Mouse (Mus musculus): ENCODE results near the gene E130114P18Rik. TPM values are rescaled to one million over a fixed set of nuclear protein-coding genes. Genes with fewer than 3 reads are reported as not detected.

Gene E130114P18Rik
- polyA plus RNA-seq, 1 experiment from 2014 or later = 21.3 TPM

DNA sequence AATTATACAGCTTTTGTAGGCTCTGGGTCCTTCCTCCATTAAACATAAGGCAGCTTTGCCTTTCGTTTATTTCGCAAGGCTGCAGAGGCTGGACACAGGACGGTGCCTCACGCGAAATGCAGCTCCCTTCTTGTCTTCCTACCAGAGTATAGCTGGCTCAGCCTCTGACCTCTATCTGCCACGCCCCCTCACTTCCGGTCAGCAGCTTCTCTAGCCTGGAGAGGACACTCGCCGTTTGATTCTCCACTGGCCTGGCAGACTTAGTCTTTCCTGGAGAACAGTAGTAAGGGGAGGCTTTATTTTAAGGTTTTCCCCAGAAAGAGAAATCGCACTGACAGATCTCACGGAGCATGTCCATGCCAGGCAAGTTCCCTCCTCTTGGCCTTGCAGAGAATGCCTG, 115.0 kb downstream of the E130114P18Rik start:
- Histone ChIP-seq H3K4me3 (no peak overlapping the region), H3K36me3 (replicated peaks) (no peaks in the 10 kb centered on the region), H3K9me3 (no peaks in the 10 kb centered on the region), H3K27ac (0 out of 2 replicates have a peak overlapping the region, but pooled peaks have one; percentile 37), H3K27me3 (ENCODE audit: poor library complexity, severe bottlenecking) (no peaks in the 10 kb centered on the region), H3K4me1 (peaks cover 19% of the 10 kb centered on the region)
- DNase-seq (ENCODE audit: extremely low spot score, low spot score) = no peak
- 67% methylated on average over 11 of the region's 11 CpGs for WGBS

GRCm38 (mm10) chr4:97661611-97662273, 116.1 kb downstream of the E130114P18Rik start:
- no peaks in the 10 kb centered on the region for H3K36me3 ChIP-seq (replicated peaks)
- H3K4me1 ChIP-seq = peaks cover 22% of the 10 kb centered on the region
- H3K4me3 ChIP-seq = no peak overlapping the region
- H3K27ac ChIP-seq = no peak overlapping the region
- DNase-seq (ENCODE audit: extremely low spot score, low spot score) = no peak
- no peaks in the 10 kb centered on the region for H3K9me3 ChIP-seq
- no peaks in the 10 kb centered on the region for H3K27me3 ChIP-seq (ENCODE audit: poor library complexity, severe bottlenecking)
- 94% methylated on average over 10 of the region's 10 CpGs for WGBS

- DNase-seq (ENCODE audit: extremely low spot score, low spot score) = no peak
- no peaks in the 10 kb centered on the region for H3K36me3 ChIP-seq (replicated peaks)
- no peak overlapping the region for H3K4me3 ChIP-seq
- H3K4me1 ChIP-seq = peaks cover 5% of the 10 kb centered on the region
- H3K27ac ChIP-seq = no peak overlapping the region
- WGBS = 64% methylated on average over 3 of the region's 3 CpGs
- no peaks in the 10 kb centered on the region for H3K27me3 ChIP-seq (ENCODE audit: poor library complexity, severe bottlenecking)
- H3K9me3 ChIP-seq = no peaks in the 10 kb centered on the region
Measured at GRCm38 (mm10) chr4:97657586-97657985, 120.3 kb downstream of the E130114P18Rik start.

DNA sequence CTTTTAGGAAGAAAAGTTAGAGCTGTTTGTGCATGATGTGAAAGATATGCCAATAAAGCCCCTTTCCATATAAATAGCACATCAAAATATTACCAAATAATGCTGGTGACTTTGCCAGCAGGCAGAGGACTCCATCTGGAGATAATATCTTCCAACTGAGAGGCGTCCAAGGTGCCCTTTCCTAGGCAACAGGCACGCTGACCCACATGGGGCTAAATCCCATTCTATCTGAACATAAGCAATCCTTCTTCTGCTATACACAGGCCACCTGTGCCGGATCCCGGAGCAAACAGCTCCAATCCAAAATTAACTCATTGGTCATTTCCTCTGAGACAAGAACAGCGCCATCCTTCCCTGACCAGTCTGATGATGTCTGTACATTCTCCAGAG, 128.3 kb downstream of the E130114P18Rik start:
- DNase-seq (ENCODE audit: extremely low spot score, low spot score) = no peak
- H3K27ac ChIP-seq = peak overlapping the region; percentile 83
- WGBS = 81% methylated on average over 5 of the region's 5 CpGs
- H3K4me3 ChIP-seq = no peak overlapping the region
- H3K27me3 ChIP-seq (ENCODE audit: poor library complexity, severe bottlenecking) = no peaks in the 10 kb centered on the region
- no peaks in the 10 kb centered on the region for H3K9me3 ChIP-seq
- H3K36me3 ChIP-seq (replicated peaks) = no peaks in the 10 kb centered on the region
- H3K4me1 ChIP-seq = peaks cover 28% of the 10 kb centered on the region

GRCm38 (mm10) chr4:97648825-97649625, 128.9 kb downstream of the E130114P18Rik start:
- no peaks in the 10 kb centered on the region for H3K9me3 ChIP-seq
- peak; percentile 62 for DNase-seq (ENCODE audit: extremely low spot score, low spot score)
- no peaks in the 10 kb centered on the region for H3K36me3 ChIP-seq (replicated peaks)
- H3K27ac ChIP-seq = peak overlapping the region; percentile 83
- WGBS = 32% methylated on average over 11 of the region's 11 CpGs
- H3K4me1 ChIP-seq = peaks cover 28% of the 10 kb centered on the region
- H3K27me3 ChIP-seq (ENCODE audit: poor library complexity, severe bottlenecking) = no peaks in the 10 kb centered on the region
- no peak overlapping the region; the same call in 1 of the 2 replicates for H3K4me3 ChIP-seq

- no peaks in the 10 kb centered on the region for H3K36me3 ChIP-seq (replicated peaks)
- no peak for DNase-seq (ENCODE audit: extremely low spot score, low spot score)
- H3K27ac ChIP-seq = peak overlapping the region; percentile 64; the same call in 1 of the 2 replicates
- no peak overlapping the region for H3K4me3 ChIP-seq
- H3K27me3 ChIP-seq (ENCODE audit: poor library complexity, severe bottlenecking) = no peaks in the 10 kb centered on the region
- peaks cover 28% of the 10 kb centered on the region for H3K4me1 ChIP-seq
- 86% methylated on average over 2 of the region's 2 CpGs for WGBS
- no peaks in the 10 kb centered on the region for H3K9me3 ChIP-seq
Measured at GRCm38 (mm10) chr4:97648436-97648707, 129.5 kb downstream of the E130114P18Rik start.

DNA sequence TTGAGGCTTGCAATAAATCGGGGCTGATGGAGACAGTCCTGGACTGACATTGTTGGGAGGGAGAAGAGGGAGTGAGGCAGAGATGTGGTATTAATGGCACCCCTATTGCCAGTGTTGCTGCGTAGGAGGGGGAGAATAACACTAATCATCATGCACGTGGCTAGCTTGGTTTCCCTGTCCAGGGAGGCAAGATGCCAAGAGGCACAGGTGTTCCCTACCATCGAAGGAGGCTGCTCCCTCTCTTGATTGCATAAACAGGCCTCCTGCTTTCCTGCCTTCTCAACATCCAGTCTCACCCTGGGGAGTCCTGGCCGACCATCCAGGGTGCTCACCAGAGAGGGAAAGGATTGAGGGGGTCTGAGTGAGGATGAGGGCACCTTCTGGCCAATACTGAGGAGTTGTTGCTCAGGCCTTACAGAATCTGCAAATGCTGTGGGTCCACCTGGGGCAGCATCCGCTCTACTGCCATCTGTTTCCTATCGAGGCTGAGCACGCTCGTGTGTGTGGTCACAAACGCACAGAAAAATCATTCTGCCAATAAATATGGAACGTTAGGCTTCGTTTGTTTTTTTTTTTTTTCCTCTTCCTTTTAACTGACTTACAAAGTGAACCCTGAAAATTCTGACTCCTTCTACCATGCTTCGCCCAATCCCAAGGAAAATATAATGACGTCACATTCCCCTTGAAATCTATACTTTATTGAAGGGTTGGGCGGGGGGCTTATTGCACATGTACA, 130.0 kb downstream of the E130114P18Rik start:
- 78% methylated on average over 15 of the region's 15 CpGs for WGBS
- Histone ChIP-seq H3K9me3 (no peaks in the 10 kb centered on the region), H3K27me3 (ENCODE audit: poor library complexity, severe bottlenecking) (no peaks in the 10 kb centered on the region), H3K4me1 (peaks cover 28% of the 10 kb centered on the region), H3K27ac (peak overlapping the region; percentile 64), H3K4me3 (no peak overlapping the region), H3K36me3 (replicated peaks) (no peaks in the 10 kb centered on the region)
- no peak for DNase-seq (ENCODE audit: extremely low spot score, low spot score)

DNA sequence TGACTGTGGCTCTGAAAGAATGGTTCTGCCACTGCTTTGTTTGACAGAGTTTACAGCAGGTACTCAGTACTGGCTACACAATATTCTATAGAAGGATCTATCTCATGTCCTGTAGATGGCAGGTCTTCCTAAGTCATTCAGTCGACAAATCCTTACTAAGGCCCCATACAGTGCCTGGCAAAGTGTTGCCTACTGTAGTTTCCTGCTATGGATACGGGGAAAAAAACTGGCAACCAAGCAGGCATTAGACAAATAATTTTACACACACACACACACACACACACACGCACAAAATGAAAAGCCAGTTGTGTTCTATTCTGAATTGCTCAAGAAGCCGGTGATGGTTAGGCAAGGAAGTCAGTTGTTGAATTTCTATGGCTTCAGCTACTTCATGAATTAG, 130.6 kb downstream of the E130114P18Rik start:
- H3K9me3 ChIP-seq = no peaks in the 10 kb centered on the region
- H3K4me3 ChIP-seq = no peak overlapping the region
- no peak for DNase-seq (ENCODE audit: extremely low spot score, low spot score)
- no peaks in the 10 kb centered on the region for H3K27me3 ChIP-seq (ENCODE audit: poor library complexity, severe bottlenecking)
- no peaks in the 10 kb centered on the region for H3K36me3 ChIP-seq (replicated peaks)
- H3K4me1 ChIP-seq = peaks cover 28% of the 10 kb centered on the region
- 91% methylated on average over 4 of the region's 4 CpGs for WGBS
- peak overlapping the region; percentile 64; the same call in 1 of the 2 replicates for H3K27ac ChIP-seq

DNA sequence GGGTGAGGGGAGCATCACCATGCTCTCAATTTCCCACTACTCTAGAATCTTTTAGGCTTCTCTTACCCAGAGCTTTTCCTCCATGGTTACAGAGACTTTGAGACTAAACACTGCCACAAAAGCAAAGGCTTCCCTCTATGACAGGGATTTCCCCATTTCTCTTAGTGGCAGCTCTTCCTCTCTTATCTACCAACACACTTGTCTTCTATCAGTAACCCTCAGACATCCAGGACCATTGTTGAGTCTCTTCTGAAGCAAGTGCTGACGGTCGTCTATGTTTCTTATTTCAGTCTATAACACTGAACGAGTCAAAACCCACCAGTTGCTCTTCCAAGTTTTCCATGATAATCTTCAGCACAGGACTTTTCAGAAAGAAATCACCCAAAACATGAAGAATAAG, 137.5 kb downstream of the E130114P18Rik start:
- H3K9me3 ChIP-seq = no peaks in the 10 kb centered on the region
- peaks cover 9% of the 10 kb centered on the region for H3K4me1 ChIP-seq
- H3K27ac ChIP-seq = no peak overlapping the region
- 90% methylated on average over 3 of the region's 3 CpGs for WGBS
- H3K4me3 ChIP-seq = no peak overlapping the region
- H3K36me3 ChIP-seq (replicated peaks) = no peaks in the 10 kb centered on the region
- H3K27me3 ChIP-seq (ENCODE audit: poor library complexity, severe bottlenecking) = no peaks in the 10 kb centered on the region
- no peak for DNase-seq (ENCODE audit: extremely low spot score, low spot score)

DNA sequence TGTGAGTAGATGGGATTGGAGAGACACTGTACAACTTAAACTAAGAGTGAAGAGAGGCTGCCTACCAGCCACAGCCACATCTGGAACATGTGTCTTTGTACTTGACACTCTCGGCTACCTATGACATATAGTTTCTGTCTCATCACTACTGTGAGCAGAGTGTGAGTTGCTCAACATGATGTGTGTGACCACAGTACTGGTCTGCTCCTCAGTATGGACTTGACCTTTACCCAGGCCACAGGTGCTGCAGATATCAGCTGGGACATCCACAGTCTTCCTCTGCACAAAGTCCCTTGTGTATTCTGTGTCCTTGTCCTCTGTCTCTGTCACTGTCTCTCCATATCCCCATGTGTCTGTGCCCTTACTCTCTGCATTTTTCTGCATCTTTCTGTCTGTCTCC, 141.3 kb downstream of the E130114P18Rik start:
- H3K36me3 ChIP-seq (replicated peaks) = no peaks in the 10 kb centered on the region
- DNase-seq (ENCODE audit: extremely low spot score, low spot score) = no peak
- no peak overlapping the region for H3K4me3 ChIP-seq
- H3K9me3 ChIP-seq = no peaks in the 10 kb centered on the region
- peaks cover 19% of the 10 kb centered on the region for H3K4me1 ChIP-seq
- 92% methylated on average over 1 of the region's 1 CpGs for WGBS
- H3K27me3 ChIP-seq (ENCODE audit: poor library complexity, severe bottlenecking) = peaks cover 10% of the 10 kb centered on the region; the same call in 1 of the 2 replicates
- H3K27ac ChIP-seq = peak overlapping the region; percentile 26

DNA sequence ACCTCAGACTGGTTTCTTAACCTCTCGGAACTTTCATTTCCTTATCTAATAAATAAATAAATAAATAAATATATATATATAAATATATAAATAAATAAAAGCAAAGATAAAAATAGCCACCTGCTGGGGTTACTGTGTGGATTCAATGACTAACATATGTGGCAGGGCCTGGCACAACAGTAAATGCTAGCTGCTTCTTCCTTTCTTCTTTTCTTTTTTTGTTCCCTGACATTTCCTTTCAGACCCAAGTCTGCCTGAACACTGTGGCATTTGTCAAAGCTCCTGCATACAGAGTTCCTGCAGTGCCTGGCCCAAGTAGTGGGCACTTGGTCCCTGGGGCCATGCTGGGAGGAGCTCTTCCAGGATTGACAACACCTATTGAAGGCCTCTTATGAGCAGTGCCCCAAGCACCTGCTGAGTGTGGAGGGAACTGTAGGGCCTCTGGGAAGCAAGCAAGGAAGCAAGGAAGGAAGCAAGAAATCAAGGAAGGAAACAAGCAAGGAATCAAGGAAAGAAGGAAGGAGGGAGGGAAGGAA, 142.1 kb downstream of the E130114P18Rik start:
- 78% methylated on average over 1 of the region's 1 CpGs for WGBS
- H3K4me3 ChIP-seq = no peak overlapping the region
- H3K27ac ChIP-seq = peak overlapping the region; percentile 68; the same call in 1 of the 2 replicates
- no peaks in the 10 kb centered on the region for H3K36me3 ChIP-seq (replicated peaks)
- no peak for DNase-seq (ENCODE audit: extremely low spot score, low spot score)
- peaks cover 22% of the 10 kb centered on the region for H3K4me1 ChIP-seq
- H3K9me3 ChIP-seq = no peaks in the 10 kb centered on the region
- peaks cover 15% of the 10 kb centered on the region; the same call in 1 of the 2 replicates for H3K27me3 ChIP-seq (ENCODE audit: poor library complexity, severe bottlenecking)

GRCm38 (mm10) chr4:97635296-97635755, 142.6 kb downstream of the E130114P18Rik start:
- peak overlapping the region; percentile 68 for H3K27ac ChIP-seq
- H3K27me3 ChIP-seq (ENCODE audit: poor library complexity, severe bottlenecking) = peaks cover 20% of the 10 kb centered on the region; the same call in 1 of the 2 replicates
- H3K4me3 ChIP-seq = no peak overlapping the region
- no peaks in the 10 kb centered on the region for H3K36me3 ChIP-seq (replicated peaks)
- no peak for DNase-seq (ENCODE audit: extremely low spot score, low spot score)
- peaks cover 22% of the 10 kb centered on the region for H3K4me1 ChIP-seq
- H3K9me3 ChIP-seq = no peaks in the 10 kb centered on the region
- 49% methylated on average over 6 of the region's 6 CpGs for WGBS

Measured in forebrain, embryonic 10.5 days (tissue).